ENCODE assay signal across 11 mouse cellular contexts in genomic region chr7:81538070-81538675, GRCm38 (mm10). TPM values are rescaled to one million over a fixed set of nuclear protein-coding genes. Genes with fewer than 3 reads are reported as not detected.
DNase-seq lines count a peak whose midpoint lies in the region; ATAC-seq and TF ChIP-seq lines count a peak whose summit lies in the region.
"Had no signal": no experiment of that assay in that cellular context is flagged by ENCODE, and none has a peak within 500 bp of the region (broad histone marks: within the 10 kb centered on the region; RNA-seq: fewer than 3 reads in every experiment).

No protein-coding gene starts in this region.

- WGBS in liver, postnatal 0 days (ENCODE audit: insufficient replicate concordance): 63% methylated on average over 2 of the region's 2 CpGs

- peaks cover 5% of the 10 kb centered on the region for H3K36me3 ChIP-seq in liver, postnatal 0 days (replicated peaks; ENCODE audit: insufficient read depth, low read length)

- peaks cover 3% of the 10 kb centered on the region; the same call in 1 of the 2 replicates for H3K9me3 ChIP-seq in liver, postnatal 0 days (ENCODE audit: low read length)

- H3K4me1 ChIP-seq in liver, postnatal 0 days (ENCODE audit: insufficient read depth): no peaks in the 10 kb centered on the region; the same call in none of the 2 replicates

- ATAC-seq in liver, postnatal 0 days: no peak
- no peak for ATAC-seq in monocyte, adult 5-6 weeks (replicated peaks; ENCODE audit: insufficient number of reproducible peaks, low FRiP score, low TSS enrichment, poor library complexity, severe bottlenecking)

- TF ChIP-seq CTCF in liver, postnatal 0 days (IDR thresholded peaks at IDR 0.05; ENCODE audit: low read depth): no peak

- no peak overlapping the region for H3K9ac ChIP-seq in liver, postnatal 0 days (replicated peaks)

- no peaks in the 10 kb centered on the region for H3K27me3 ChIP-seq in liver, postnatal 0 days (ENCODE audit: insufficient read depth, low read length)

- H3K4me2 ChIP-seq in liver, postnatal 0 days (ENCODE audit: low read depth, low read length): no peak overlapping the region

- H3K27ac ChIP-seq in liver, postnatal 0 days (ENCODE audit: low read depth): no peak overlapping the region
- H3K27ac ChIP-seq: macrophage had no signal

- DNase-seq in adrenal gland, postnatal 10 days: peak; percentile 48
- no peak for DNase-seq in adrenal gland, postnatal 25 days
- peak; percentile 51 for DNase-seq in liver, postnatal 0 days
- DNase-seq in liver: no peak
- peak; percentile 49 for DNase-seq in MN1 (ENCODE audit: low spot score)
- DNase-seq in lung, postnatal 36 days: peak; percentile 49
- DNase-seq in embryo, embryonic 11 days: no peak
- DNase-seq: cerebellum, adult 9-10 months had no signal

- H3K4me3 ChIP-seq in liver, postnatal 0 days (ENCODE audit: low read depth, low read length): no peak overlapping the region

- no peak for TF ChIP-seq EP300 in liver, postnatal 0 days (IDR thresholded peaks at IDR 0.05; ENCODE audit: low read depth)

RNA-seq across cellular contexts. Expression of gene Fsd2, which starts 28.6 kb away (rescaled TPM):
- 10 to 100 TPM in 1 of 2 experiments, 1 to 10 TPM in 1; 4.4 to 19.8 TPM for total RNA-seq in adrenal gland, postnatal 10 days (2021)
- total RNA-seq in adrenal gland, postnatal 25 days (2021): 0.29 and 0.85 TPM in 2 replicates
- 0.28 and 0.50 TPM in 2 replicates for polyA plus RNA-seq in liver, postnatal 0 days (2015; fragmentation: Nextera tagmentation; extraction: Ambion mirVana)
- total RNA-seq in monocyte, adult 5-6 weeks (2017): 0.10 to 0.39 TPM (median 0.32 TPM) in 3 replicates

RNA-seq across cellular contexts. Expression of gene Whamm, which starts 32.9 kb away (rescaled TPM):
- 10 to 100 TPM; 16.3 to 16.4 TPM for total RNA-seq in adrenal gland, postnatal 10 days (2021)
- 21.4 and 25.0 TPM in 2 replicates for total RNA-seq in adrenal gland, postnatal 25 days (2021)
- 7.0 and 8.1 TPM in 2 replicates for polyA plus RNA-seq in liver, postnatal 0 days (2015; fragmentation: Nextera tagmentation; extraction: Ambion mirVana)
- total RNA-seq in monocyte, adult 5-6 weeks (2017): 24.4 to 38.9 TPM (median 33.5 TPM) in 3 replicates

RNA-seq across cellular contexts. Expression of gene BC048679, which starts 40.1 kb away (rescaled TPM):
- not detected for total RNA-seq in adrenal gland, postnatal 10 days (2021)
- total RNA-seq in adrenal gland, postnatal 25 days (2021): not detected in 2 replicates
- not detected in 2 replicates for polyA plus RNA-seq in liver, postnatal 0 days (2015; fragmentation: Nextera tagmentation; extraction: Ambion mirVana)
- not detected in 3 replicates for total RNA-seq in monocyte, adult 5-6 weeks (2017)
- total RNA-seq: heart, postnatal 25 days had no signal
- polyA plus RNA-seq: macrophage had no signal

RNA-seq across cellular contexts. Expression of gene Ap3b2, which starts 44.4 kb away (rescaled TPM):
- 10 to 100 TPM in 1 of 2 experiments, 1 to 10 TPM in 1; 7.6 to 12.8 TPM for total RNA-seq in adrenal gland, postnatal 10 days (2021)
- total RNA-seq in adrenal gland, postnatal 25 days (2021): 9.3 and 13.1 TPM in 2 replicates
- polyA plus RNA-seq in liver, postnatal 0 days (2015; fragmentation: Nextera tagmentation; extraction: Ambion mirVana): 0.07 TPM in 1 of 2 replicates, not detected in the other
- total RNA-seq in monocyte, adult 5-6 weeks (2017): not detected in 3 replicates
- total RNA-seq: heart, postnatal 25 days had no signal
- polyA plus RNA-seq: macrophage had no signal

Comparison
In these comparisons a context has a peak if more than half of its experiments do, and no peak if none do; other contexts are left out.
1. DNase-seq: peak in adrenal gland, postnatal 10 days (single experiment), liver, postnatal 0 days (single experiment), MN1 (single experiment) and lung, postnatal 36 days (single experiment); none in adrenal gland, postnatal 25 days (single experiment), liver (single experiment) and embryo, embryonic 11 days (single experiment).